Mouse (Mus musculus): Measurements from ENCODE around the gene Scamp4. TPM values are rescaled to one million over a fixed set of nuclear protein-coding genes. Genes with fewer than 3 reads are reported as not detected.

Gene Scamp4
- 1.7 TPM for polyA plus RNA-seq (2014; fragmentation: Illumina TruSeq; extraction: RNeasy Lipid Tissue Mini Kit (QIAGEN cat#74804); ENCODE audit: low read depth, low replicate concordance)

GRCm38 (mm10) chr10:80602698-80603325 lies at the start of gene Scamp4, which contains the start of gene Adat3:
Scamp4 (plus strand) TSS chr10:80602872.
Adat3 (plus strand) TSS chr10:80602880.

DNA sequence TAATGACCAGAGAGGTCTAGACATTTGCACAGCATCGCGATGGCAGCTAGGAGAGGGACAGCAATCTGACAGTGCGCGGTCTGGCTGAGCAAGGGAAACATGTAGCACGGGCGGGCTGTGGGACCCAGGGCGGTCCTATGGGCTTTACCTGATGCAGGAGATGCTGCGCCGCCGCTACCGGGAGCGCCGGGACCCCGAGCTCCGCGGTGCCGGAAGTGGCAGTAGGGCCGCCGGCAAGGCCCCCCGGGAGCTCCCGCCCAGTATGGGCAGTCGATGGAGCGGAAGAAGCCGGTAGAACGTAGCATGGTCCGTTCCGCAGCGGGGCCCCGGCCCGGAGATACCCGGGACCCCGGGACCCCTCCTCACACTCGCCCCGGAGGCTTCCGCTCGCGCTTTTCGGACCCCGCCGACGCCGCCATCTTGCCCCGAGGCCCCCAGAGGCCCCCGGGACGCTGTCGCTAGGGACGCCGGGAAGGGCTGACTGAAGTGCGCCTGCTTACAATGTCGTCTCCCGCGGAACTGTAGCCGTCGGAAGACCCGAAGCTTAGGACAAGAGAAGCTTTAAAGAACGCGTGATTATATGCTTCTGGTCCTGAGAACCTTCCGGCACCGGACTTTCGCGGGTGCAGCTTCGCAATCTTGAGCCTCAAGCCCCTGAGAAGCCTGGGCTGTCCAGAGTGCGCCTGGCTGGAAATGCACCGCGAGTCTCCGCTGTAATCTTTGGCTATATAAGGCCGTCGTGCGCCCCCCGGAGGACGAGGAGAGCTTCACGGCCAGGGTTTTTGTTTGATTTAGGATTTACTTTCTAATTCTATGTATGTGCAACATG lies 41.3 kb upstream of the Scamp4 start, which contains the start of gene Rexo1:
Gene Rexo1 (minus strand): TSS at position 445 of the 829 bp plus-strand sequence.

GRCm38 (mm10) chr10:80577195-80578130 lies 25.2 kb upstream of the Scamp4 start, which contains the start of gene Klf16:
Klf16 (minus strand) TSS chr10:80577321.

DNA sequence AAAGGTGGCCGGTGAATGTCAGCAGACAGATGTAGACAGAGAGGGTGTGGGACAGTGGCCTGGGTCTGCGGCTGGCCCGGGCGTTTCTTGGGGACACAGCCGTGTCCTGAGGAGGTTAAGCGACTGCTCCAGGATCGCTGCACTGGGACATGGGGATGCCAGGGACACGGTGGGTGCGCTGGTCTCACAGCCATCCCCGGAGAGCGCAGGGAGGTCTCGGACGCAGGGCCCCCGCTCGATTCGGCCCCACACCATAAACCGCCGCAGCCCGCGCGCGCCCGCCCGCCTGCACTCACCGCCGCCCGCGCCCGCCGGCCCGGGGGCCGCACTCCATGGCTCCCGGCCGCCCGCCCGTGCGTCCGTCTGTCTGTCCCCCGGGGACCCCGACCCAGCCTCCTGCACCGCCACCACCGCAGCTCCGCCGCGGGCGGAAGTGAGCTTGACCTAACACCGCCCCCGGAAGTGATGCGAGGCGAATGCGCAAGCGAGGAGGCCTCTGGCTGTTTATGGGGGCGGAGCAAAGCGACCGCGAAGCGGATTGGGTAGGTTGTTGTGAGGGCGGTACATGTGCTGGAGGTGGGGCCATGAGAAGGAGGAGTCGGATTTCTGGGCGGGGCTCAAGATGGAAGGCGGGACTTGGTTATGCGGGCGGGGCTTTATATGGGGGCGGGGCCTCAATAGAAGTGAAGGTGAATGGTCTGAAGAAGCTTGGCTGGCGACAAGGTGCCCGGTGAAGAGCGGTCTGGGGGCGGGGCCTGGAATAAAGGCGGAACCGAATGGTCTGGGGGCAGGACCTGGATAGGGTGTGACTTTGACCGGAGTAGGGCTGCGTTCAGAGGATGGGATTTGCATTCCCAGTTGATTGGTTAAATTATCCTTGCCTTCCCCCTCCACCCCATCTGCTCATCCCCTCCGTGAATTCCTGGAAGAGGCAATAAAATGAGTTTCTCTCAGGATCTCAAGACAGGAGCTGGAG lies 12.5 kb upstream of the Scamp4 start, which contains the start of gene Abhd17a:
Gene Abhd17a (minus strand): TSS at position 463 of the 976 bp plus-strand sequence.

GRCm38 (mm10) chr10:80605721-80606120 lies 3.0 kb downstream of the Scamp4 start, which contains the start of gene Gm49322:
Gm49322 (plus strand) TSS chr10:80606021.

DNA sequence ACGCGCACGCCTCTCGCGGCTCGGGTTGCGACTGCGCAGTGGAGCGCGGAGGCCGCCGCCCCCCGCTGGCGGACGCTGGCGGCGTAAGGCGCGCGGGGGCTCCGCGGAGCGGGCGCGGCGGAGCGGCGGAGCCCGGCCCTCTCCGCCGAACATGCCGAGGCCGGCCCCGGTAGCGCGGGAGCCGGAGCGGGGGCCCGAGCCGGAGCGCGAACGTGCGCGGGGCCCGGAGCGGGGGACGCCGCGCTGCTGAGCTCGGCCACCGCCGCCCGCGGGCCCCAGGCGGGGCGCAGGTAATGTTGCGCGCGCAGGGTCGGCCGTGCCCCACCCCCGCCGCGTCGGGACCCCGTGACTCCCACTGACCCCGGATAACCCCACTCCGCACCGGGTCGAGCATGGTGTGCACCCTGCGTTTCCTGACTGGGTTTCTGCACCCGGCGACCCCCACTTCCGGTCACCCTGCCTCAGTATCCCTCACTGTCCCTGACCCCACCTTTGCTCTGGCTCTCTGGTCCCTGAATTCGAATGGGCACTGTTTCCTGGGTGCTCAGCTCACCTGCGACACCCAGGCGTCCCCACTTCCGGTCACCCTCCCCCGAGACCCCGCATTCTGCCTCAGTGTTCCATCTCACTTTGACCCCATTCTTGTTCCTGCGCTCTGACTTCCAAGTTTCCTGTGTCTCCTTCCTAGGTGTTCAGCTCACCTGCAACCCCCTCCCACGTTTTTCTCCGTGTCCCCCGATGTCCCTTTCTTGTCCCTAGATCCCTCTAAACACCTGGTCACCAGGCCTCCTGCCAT lies 20.2 kb downstream of the Scamp4 start, which contains the start of gene Csnk1g2:
Gene Csnk1g2 (plus strand): TSS at position 178 of the 796 bp plus-strand sequence.

GRCm38 (mm10) chr10:80656863-80657623 lies 54.4 kb downstream of the Scamp4 start, which contains the start of gene Btbd2:
Btbd2 (minus strand) TSS chr10:80657071.

Other genes starting within 250 kb of the Scamp4 start
- not detected for gene Plk5, start 246.4 kb upstream of the Scamp4 start, polyA plus RNA-seq (2014; fragmentation: Illumina TruSeq; extraction: RNeasy Lipid Tissue Mini Kit (QIAGEN cat#74804); ENCODE audit: low read depth, low replicate concordance)
- gene Mex3d, start 215.2 kb upstream of the Scamp4 start, polyA plus RNA-seq (2014; fragmentation: Illumina TruSeq; extraction: RNeasy Lipid Tissue Mini Kit (QIAGEN cat#74804); ENCODE audit: low read depth, low replicate concordance), result 1.4 TPM
- 0.98 TPM for gene Mbd3, start 203.3 kb upstream of the Scamp4 start, polyA plus RNA-seq (2014; fragmentation: Illumina TruSeq; extraction: RNeasy Lipid Tissue Mini Kit (QIAGEN cat#74804); ENCODE audit: low read depth, low replicate concordance)
- gene Uqcr11, start 196.0 kb upstream of the Scamp4 start, polyA plus RNA-seq (2014; fragmentation: Illumina TruSeq; extraction: RNeasy Lipid Tissue Mini Kit (QIAGEN cat#74804); ENCODE audit: low read depth, low replicate concordance), result 3.9 TPM
- gene Tcf3, start 169.2 kb upstream of the Scamp4 start, polyA plus RNA-seq (2014; fragmentation: Illumina TruSeq; extraction: RNeasy Lipid Tissue Mini Kit (QIAGEN cat#74804); ENCODE audit: low read depth, low replicate concordance), result 1.3 TPM
- gene Onecut3, start 108.0 kb upstream of the Scamp4 start, polyA plus RNA-seq (2014; fragmentation: Illumina TruSeq; extraction: RNeasy Lipid Tissue Mini Kit (QIAGEN cat#74804); ENCODE audit: low read depth, low replicate concordance), result not detected
- not detected for gene Atp8b3, start 63.7 kb upstream of the Scamp4 start, polyA plus RNA-seq (2014; fragmentation: Illumina TruSeq; extraction: RNeasy Lipid Tissue Mini Kit (QIAGEN cat#74804); ENCODE audit: low read depth, low replicate concordance)
- gene Rexo1, start 41.3 kb upstream of the Scamp4 start, polyA plus RNA-seq (2014; fragmentation: Illumina TruSeq; extraction: RNeasy Lipid Tissue Mini Kit (QIAGEN cat#74804); ENCODE audit: low read depth, low replicate concordance), result 0.72 TPM
- gene Klf16, start 25.6 kb upstream of the Scamp4 start, polyA plus RNA-seq (2014; fragmentation: Illumina TruSeq; extraction: RNeasy Lipid Tissue Mini Kit (QIAGEN cat#74804); ENCODE audit: low read depth, low replicate concordance), result 0.50 TPM
- gene Abhd17a, start 12.5 kb upstream of the Scamp4 start, polyA plus RNA-seq (2014; fragmentation: Illumina TruSeq; extraction: RNeasy Lipid Tissue Mini Kit (QIAGEN cat#74804); ENCODE audit: low read depth, low replicate concordance), result not detected
- gene Adat3, start within 50 bp of the Scamp4 start, polyA plus RNA-seq (2014; fragmentation: Illumina TruSeq; extraction: RNeasy Lipid Tissue Mini Kit (QIAGEN cat#74804); ENCODE audit: low read depth, low replicate concordance), result not detected
- gene Gm49322, start 3.1 kb downstream of the Scamp4 start, polyA plus RNA-seq (2014; fragmentation: Illumina TruSeq; extraction: RNeasy Lipid Tissue Mini Kit (QIAGEN cat#74804); ENCODE audit: low read depth, low replicate concordance), result not detected
- 1.4 TPM for gene Csnk1g2, start 20.0 kb downstream of the Scamp4 start, polyA plus RNA-seq (2014; fragmentation: Illumina TruSeq; extraction: RNeasy Lipid Tissue Mini Kit (QIAGEN cat#74804); ENCODE audit: low read depth, low replicate concordance)
- gene Btbd2, start 54.2 kb downstream of the Scamp4 start, polyA plus RNA-seq (2014; fragmentation: Illumina TruSeq; extraction: RNeasy Lipid Tissue Mini Kit (QIAGEN cat#74804); ENCODE audit: low read depth, low replicate concordance), result 0.53 TPM
- gene Mknk2, start 75.2 kb downstream of the Scamp4 start, polyA plus RNA-seq (2014; fragmentation: Illumina TruSeq; extraction: RNeasy Lipid Tissue Mini Kit (QIAGEN cat#74804); ENCODE audit: low read depth, low replicate concordance), result 3.1 TPM
- 1.0 TPM for gene Mob3a, start 99.1 kb downstream of the Scamp4 start, polyA plus RNA-seq (2014; fragmentation: Illumina TruSeq; extraction: RNeasy Lipid Tissue Mini Kit (QIAGEN cat#74804); ENCODE audit: low read depth, low replicate concordance)
- gene Izumo4, start 99.3 kb downstream of the Scamp4 start, polyA plus RNA-seq (2014; fragmentation: Illumina TruSeq; extraction: RNeasy Lipid Tissue Mini Kit (QIAGEN cat#74804); ENCODE audit: low read depth, low replicate concordance), result 2.7 TPM
- 7.5 TPM for gene Ap3d1, start 139.4 kb downstream of the Scamp4 start, polyA plus RNA-seq (2014; fragmentation: Illumina TruSeq; extraction: RNeasy Lipid Tissue Mini Kit (QIAGEN cat#74804); ENCODE audit: low read depth, low replicate concordance)
- gene Dot1l, start 152.3 kb downstream of the Scamp4 start, polyA plus RNA-seq (2014; fragmentation: Illumina TruSeq; extraction: RNeasy Lipid Tissue Mini Kit (QIAGEN cat#74804); ENCODE audit: low read depth, low replicate concordance), result 1.1 TPM
- 1.1 TPM for gene Sf3a2, start 195.3 kb downstream of the Scamp4 start, polyA plus RNA-seq (2014; fragmentation: Illumina TruSeq; extraction: RNeasy Lipid Tissue Mini Kit (QIAGEN cat#74804); ENCODE audit: low read depth, low replicate concordance)
- gene Plekhj1, start 195.8 kb downstream of the Scamp4 start, polyA plus RNA-seq (2014; fragmentation: Illumina TruSeq; extraction: RNeasy Lipid Tissue Mini Kit (QIAGEN cat#74804); ENCODE audit: low read depth, low replicate concordance), result 5.0 TPM
- not detected for gene Amh, start 202.4 kb downstream of the Scamp4 start, polyA plus RNA-seq (2014; fragmentation: Illumina TruSeq; extraction: RNeasy Lipid Tissue Mini Kit (QIAGEN cat#74804); ENCODE audit: low read depth, low replicate concordance)
- not detected for gene Jsrp1, start 210.6 kb downstream of the Scamp4 start, polyA plus RNA-seq (2014; fragmentation: Illumina TruSeq; extraction: RNeasy Lipid Tissue Mini Kit (QIAGEN cat#74804); ENCODE audit: low read depth, low replicate concordance)
- 152 TPM for gene Oaz1, start 223.8 kb downstream of the Scamp4 start, polyA plus RNA-seq (2014; fragmentation: Illumina TruSeq; extraction: RNeasy Lipid Tissue Mini Kit (QIAGEN cat#74804); ENCODE audit: low read depth, low replicate concordance)
- gene Lingo3, start 241.2 kb downstream of the Scamp4 start, polyA plus RNA-seq (2014; fragmentation: Illumina TruSeq; extraction: RNeasy Lipid Tissue Mini Kit (QIAGEN cat#74804); ENCODE audit: low read depth, low replicate concordance), result not detected

Data from liver, adult 10 weeks (tissue).